Mouse (Mus musculus) heart, adult 2 months (tissue): ENCODE data around the gene Gpn2.

Experiments
- CTCF ChIP-seq: fragments of 200-600 bp; IDR thresholded peaks from 2 replicates; pipeline ENCODE4 v1.8.1; 2022; ENCODE audit warnings: antibody characterized with exemption, mild to moderate bottlenecking, moderate library complexity
- EP300 ChIP-seq: fragments of 200-500 bp; IDR thresholded peaks from 2 replicates; pipeline ENCODE4 v1.6.1; 2011; ENCODE audit warnings: low read depth, low read length, control low read depth; ENCODE audit not compliant: insufficient read depth

- TF ChIP-seq EP300 = no peak
- TF ChIP-seq CTCF = no peak
Measured at GRCm38 (mm10) chr4:133624830-133625229, 40.7 kb downstream of the Gpn2 start.
